Mouse (Mus musculus): ENCODE results near the gene Fgfr2.

DNA sequence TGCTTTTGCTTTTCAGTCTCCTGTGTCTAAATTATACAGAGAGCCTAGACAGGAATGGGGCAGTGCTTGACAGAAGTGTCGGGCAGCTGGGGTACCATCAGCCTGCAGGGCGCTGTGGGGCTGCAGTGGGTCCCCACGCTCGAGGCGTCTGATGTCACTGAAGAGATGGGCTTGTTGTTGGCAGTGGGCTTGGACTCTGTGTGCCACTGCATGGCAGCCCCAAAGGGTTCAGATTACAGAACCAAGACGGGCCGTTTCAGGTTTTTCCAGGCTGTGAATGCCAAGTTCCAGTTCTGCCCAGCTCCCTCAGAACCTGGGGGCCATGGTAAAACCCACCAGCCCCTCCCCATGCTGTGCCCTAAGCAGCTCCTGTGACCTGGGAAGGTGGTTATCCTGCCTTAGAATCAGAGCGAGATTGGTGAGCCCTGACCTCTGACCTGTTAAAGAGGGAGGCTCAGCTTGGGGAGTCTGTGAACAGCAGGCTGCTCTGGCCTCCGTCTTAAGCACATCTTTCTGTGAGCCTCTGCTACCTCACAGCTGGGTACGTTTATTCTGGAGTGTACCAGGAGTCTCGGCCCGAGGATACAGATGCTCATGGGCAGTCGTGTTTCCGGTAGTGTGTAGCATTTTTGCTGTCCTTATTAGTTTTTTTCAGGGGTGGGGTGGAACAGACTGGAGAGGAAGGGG, 465.6 kb downstream of the Fgfr2 start:
- TF ChIP-seq POLR2A (IDR thresholded peaks at IDR 0.05; ENCODE audit: borderline replicate concordance, extremely low read depth, low read depth, low read length): no peak
- no peak for TF ChIP-seq CTCF (IDR thresholded peaks at IDR 0.05; ENCODE audit: insufficient read depth, low read length)
